Mouse (Mus musculus) CD4-positive helper T cell, adult 2 months (primary cell): Measurements from ENCODE around the gene Hoxa6.
A peak's percentile ranks its signal among the peaks of the same experiment; 100 is the strongest.

Experiments
- DNase-seq: peaks from one replicate; pipeline ENCODE4 v3.0.0-alpha.2; 2012; ENCODE audit warnings: low read depth, missing footprints, low spot score

Hoxa6 gene

DNA sequence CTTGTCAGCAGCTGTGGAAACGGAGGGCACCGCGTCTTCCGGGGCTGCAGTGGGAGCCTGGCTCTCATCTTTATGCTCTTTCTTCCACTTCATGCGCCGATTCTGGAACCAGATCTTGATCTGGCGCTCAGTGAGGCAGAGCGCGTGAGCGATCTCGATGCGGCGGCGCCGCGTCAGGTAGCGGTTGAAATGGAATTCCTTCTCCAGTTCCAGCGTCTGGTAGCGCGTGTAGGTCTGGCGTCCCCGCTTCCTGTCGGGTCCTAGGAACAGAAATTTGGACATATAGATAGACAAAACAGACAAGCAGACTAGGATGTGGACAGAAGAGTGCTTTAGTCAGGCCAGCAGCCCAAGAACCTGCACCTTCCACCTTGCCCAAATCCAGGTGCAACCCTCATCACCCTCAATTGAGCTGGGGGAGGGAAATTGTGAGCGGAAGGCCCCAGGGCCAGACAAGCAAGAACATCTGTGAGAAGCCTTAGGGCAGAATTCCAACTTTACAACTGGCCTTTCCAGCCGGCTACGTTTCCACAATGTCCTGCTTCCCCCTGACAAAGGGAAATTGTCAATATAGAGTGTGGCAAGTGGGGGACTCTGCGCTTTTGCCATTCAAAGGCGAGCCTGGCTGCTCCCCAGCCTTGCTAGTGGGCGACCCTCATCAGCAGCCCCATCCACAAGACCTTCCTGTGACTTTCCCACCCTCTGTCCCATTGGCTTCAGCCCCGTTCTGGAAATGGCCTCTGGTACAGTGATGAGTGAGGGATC is 7.4 kb upstream of the Hoxa6 start:
- DNase-seq: no peak

GRCm38 (mm10) chr6:52215070-52215469 is 6.5 kb upstream of the Hoxa6 start:
- DNase-seq: no peak

GRCm38 (mm10) chr6:52214271-52214670 is 5.7 kb upstream of the Hoxa6 start:
- no peak for DNase-seq

DNA sequence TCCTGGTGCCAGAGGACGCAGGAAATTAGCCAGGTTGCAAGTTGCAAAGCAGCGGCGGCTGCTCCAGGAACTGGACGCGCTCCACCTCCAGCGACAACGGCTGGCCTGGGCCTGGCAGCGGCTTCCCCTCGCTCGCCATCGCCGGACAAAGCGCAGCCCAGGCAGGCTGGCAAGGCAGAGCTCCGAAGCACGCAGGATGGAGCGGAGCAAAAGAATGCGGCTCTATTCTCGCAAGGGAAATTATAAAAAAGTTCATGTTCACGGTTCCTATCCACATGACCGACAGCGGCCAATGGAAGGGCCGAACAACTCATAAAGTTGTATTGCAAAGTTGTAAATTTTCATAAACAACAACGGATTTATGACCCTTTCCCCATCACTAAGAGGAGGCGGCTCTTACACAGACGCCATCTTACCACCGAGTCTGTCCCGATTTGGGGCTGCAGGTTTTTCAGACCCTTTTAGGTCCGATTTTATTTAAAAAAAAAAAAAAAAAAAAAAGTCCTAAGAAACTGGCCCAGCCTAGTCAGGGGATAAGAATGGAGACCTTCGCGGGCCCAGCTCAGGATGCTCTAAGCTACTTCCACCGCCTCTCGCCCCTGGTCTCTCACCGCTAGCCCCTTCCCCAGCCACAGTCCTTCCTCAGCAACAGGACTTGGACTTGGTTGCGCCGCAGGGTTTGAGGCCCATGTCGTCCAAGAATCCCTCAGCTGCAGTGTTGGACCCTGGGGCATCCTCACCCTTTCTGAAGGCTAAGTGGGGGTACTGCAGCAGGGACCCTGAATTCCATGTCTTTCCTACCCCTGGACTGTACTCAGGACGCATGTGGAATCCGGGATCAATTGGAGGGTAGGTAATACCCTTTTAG is 4.8 kb upstream of the Hoxa6 start, which contains the start of the genes Hoxa3 and Gm28308:
TSS of gene Hoxa3 (minus strand) at position 218 of the 868 bp plus-strand sequence.
TSS of gene Gm28308 (minus strand) at position 221 of the 868 bp plus-strand sequence.
- no peak for DNase-seq

DNA sequence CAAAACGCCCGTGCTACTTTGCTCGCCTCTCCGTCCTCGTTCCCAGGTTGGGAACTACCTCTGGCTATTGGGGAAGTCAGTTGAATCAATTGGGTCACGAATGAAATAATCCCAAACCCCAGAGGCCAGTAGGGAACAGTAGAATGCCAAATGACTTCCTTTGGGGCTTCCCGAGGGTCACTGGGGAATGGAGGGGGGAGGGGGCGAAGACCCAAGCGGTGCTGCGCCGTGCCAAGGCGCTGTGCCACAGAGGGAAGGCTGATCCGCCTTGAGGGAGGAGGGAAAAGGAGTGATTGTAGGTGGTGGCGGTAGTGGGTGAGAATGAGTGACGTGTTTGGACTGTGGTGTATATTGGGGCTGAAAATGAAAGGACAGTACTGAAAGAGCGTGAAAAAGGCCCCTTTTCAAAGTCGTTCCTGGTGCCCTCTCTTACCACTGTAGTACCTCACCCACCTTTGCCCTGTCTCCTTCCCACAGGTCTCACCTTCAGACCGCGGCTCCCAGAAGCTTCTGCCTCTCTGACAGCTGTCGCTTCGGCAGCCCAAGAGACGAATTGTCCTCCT is 4.1 kb upstream of the Hoxa6 start:
- peak; percentile 41 for DNase-seq

GRCm38 (mm10) chr6:52211961-52212360 is 3.4 kb upstream of the Hoxa6 start:
- DNase-seq: no peak

- peak; percentile 71 for DNase-seq
Measured at GRCm38 (mm10) chr6:52211170-52211935, 2.8 kb upstream of the Hoxa6 start.

DNA sequence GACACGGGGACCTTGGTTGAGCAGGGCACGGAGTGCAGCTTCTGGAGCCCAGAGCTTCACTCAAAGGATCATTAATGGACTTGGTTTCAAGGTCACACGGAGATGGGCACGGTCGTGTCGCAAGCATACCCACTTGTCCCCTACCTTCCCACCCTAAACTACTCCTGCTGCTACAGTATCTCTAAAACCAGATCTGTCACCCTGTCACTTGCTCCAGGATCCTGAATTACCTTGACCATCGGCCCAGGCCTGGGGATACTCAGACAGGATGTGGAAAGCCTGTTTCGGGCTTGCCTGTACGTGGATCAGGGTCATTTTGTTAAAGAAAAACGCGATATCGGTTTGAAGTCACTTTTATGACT is 1.1 kb upstream of the Hoxa6 start:
- no peak for DNase-seq

- DNase-seq: no peak
Measured at GRCm38 (mm10) chr6:52208868-52209684, 554 bp upstream of the Hoxa6 start.

DNA sequence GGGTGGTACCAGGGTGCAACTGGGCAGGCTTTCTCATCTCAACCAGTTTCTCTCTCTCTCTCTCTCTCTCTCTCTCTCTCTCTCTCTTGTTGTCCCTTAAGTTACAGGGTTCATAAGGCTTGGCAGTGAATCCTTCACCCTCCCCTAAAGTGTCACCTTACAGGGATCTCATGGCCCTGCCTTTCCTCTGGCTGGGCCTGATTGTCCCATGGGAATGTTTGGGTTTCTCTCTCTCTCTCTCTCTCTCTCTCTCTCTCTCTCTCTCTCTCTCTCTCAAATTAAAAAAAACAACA is 892 bp downstream of the Hoxa6 start:
- no peak for DNase-seq

GRCm38 (mm10) chr6:52206882-52207683 is 1.4 kb downstream of the Hoxa6 start:
- DNase-seq: no peak

DNA sequence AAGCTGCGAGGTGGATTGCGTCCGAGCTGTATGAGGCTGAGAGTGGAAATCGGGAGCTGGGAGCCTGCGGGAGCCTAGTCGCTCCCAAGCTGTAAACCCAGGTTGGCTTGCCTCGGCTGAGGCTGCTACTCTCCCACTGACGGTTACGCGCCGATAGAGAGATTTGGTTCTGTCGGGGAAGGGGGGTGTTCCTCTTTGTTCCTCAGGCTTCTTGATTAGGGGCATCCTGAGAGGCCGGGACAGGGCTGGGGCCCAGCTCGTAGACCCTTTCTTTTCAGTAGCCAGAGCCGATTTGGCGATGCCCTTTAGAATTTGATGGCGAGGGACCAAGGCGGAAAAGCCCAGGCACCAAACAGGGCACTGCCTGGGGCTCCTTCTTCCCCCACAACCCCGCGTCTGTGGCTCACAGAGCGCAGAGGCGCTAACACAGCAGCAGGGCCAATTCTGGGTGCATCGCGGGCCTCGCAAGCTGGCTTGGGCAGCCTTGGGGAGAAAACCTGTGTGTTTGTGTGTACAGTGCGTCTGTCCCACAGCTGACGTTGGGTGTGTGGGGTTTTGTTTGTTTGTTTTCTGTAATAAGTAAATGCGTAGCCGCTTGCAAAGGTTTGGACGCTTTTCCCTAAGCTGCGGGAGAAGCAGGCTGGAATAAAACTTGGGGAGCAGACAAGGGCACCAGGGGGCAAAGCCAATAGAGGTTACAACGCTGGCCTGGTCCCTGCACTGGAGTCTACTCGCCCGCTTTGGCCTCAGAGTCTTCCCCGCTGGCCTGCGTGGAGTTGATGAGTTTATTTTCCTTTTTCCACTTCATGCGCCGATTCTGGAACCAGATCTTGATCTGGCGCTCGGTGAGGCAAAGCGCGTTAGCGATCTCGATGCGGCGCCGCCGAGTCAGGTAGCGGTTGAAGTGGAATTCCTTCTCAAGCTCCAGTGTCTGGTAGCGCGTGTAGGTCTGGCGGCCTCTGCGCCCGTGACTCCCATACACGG is 2.6 kb downstream of the Hoxa6 start:
- DNase-seq: no peak

DNA sequence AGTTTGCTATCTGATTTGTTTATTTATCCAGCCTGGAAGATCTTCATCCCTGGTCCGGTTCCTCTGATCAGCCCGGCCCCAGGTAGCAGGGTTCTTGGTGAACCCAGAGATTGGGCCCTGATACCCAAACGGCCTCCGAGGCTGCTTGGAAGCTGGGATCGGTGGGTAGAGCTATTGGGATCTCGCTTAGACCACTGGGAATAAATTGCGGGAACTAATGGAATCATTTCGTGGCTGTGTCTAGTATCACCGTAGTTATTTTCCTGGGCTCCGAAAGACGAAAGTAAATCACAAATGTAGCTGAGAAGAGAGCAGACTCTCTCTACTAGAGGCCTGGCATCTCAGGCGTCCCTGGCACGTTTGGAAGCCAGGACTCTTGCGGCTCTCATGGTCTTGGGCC is 3.3 kb downstream of the Hoxa6 start:
- no peak for DNase-seq

DNA sequence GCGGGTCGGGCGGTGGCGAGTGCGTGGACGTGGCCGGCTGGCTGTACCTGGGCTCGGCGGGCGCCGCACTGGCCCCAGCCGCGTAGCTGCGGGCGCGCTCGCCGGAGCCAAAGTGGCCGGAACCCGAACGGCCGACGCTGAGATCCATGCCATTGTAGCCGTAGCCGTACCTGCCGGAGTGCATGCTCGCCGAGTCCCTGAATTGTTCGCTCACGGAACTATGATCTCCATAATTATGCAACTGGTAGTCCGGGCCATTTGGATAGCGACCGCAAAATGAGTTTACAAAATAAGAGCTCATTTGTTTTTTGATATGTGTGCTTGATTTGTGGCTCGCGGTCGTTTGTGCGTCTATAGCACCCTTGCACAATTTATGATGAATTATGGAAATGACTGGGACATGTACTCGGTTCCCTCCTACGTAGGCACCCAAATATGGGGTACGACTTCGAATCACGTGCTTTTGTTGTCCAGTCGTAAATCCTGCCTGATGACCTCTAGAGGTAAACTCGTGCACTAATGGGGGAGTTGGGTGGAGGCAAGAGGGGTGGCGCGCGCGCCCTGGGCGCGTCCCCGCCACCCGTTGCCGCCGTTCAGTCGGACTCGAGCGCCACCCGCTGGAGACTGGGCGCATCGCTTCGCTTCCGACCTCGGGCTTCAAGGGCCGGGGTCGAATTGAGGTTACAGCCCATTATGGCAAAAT is 4.3 kb downstream of the Hoxa6 start, which contains the start of gene Hoxa5:
TSS of gene Hoxa5 (minus strand) at position 538 of the 703 bp plus-strand sequence.
- no peak for DNase-seq

DNA sequence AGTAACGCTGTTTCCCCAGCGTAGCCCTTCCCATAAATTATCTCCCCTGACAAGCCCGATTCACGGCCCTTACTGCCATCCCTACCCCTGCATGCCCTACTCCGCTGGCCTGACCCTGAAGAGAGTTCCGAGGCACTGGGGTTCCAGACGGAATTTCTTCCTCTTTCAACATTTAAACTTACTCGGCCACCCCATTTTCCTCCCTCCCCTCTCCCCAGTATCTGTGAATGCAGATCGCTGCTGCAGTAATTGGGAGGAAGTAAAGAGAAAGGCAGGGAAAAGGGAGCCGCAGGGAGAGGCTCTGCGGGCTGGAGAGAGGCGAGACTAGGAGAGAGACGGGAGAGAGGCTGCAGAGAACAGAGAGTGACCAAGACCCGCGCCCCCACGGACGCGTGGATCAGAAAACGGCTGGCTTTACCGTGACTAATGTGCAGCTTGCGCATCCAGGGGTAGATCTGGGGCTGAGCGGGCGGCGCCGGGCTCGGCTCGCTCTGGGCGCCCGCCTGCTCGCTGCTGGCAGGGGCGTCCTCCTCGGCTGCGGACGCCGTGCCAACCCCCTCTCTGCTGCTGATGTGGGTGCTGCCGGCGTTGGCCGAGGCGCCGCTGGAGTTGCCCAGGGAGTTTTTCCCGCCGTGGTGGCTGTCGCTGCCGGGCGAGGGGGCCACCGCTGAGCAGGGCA is 5.0 kb downstream of the Hoxa6 start:
- DNase-seq: no peak

GRCm38 (mm10) chr6:52203121-52203370 is 5.5 kb downstream of the Hoxa6 start:
- DNase-seq: no peak

GRCm38 (mm10) chr6:52202362-52203120 is 6.0 kb downstream of the Hoxa6 start:
- no peak for DNase-seq
